Mouse (Mus musculus) neural tube, embryonic 11.5 days (tissue): Measurements from ENCODE around the gene Tmem129. TPM values are rescaled to one million over a fixed set of nuclear protein-coding genes. Genes with fewer than 3 reads are reported as not detected.

Experiments used
- ATAC-seq: fragments of 200-750 bp; cut with Nextera tagmentation; 2 replicates; pipeline ENCODE4 v1.8.0; 2017; ENCODE audit warnings: moderate number of reproducible peaks, mild to moderate bottlenecking, moderate TSS enrichment, moderate library complexity; ENCODE audit not compliant: insufficient read depth, low FRiP score, low TSS enrichment
- DNase-seq: peaks from one replicate; pipeline ENCODE4 v3.0.0-alpha.2; 2015; ENCODE audit warnings: low spot score
- H3K27ac ChIP-seq: fragments of 300-500 bp; sonication (generic); 2 replicates; pipeline ENCODE4 v1.5.1; 2014; ENCODE audit warnings: low read depth, mild to moderate bottlenecking, low read length
- H3K27me3 ChIP-seq: fragments of 300-500 bp; sonication (generic); 2 replicates; pipeline ENCODE4 v1.6.1; 2014; ENCODE audit warnings: mild to moderate bottlenecking, low read length, mixed read lengths; ENCODE audit not compliant: control insufficient read depth, insufficient read depth
- H3K36me3 ChIP-seq: fragments of 300-500 bp; sonication (generic); 2 replicates; pipeline ENCODE4 v1.6.1; 2014; ENCODE audit warnings: mild to moderate bottlenecking, low read length, moderate library complexity, mixed read lengths; ENCODE audit not compliant: control insufficient read depth, insufficient read depth
- H3K4me1 ChIP-seq: fragments of 300-500 bp; sonication (generic); 2 replicates; pipeline ENCODE4 v1.6.1; 2014; ENCODE audit warnings: low read length, mixed read lengths; ENCODE audit not compliant: control insufficient read depth, insufficient read depth
- H3K4me2 ChIP-seq: fragments of 300-500 bp; sonication (generic); 2 replicates; pipeline ENCODE4 v1.6.1; 2014; ENCODE audit warnings: low read depth, mild to moderate bottlenecking, moderate library complexity
- H3K4me3 ChIP-seq: fragments of 300-500 bp; sonication (generic); 2 replicates; pipeline ENCODE4 v1.5.1; 2014; ENCODE audit warnings: low read depth, low read length
- H3K9ac ChIP-seq: fragments of 300-500 bp; sonication (generic); 2 replicates; pipeline ENCODE4 v1.6.1; 2014; ENCODE audit warnings: mild to moderate bottlenecking, low read length
- H3K9me3 ChIP-seq: fragments of 300-500 bp; sonication (generic); 2 replicates; pipeline ENCODE4 v1.6.1; 2016; ENCODE audit warnings: low read length; ENCODE audit not compliant: control insufficient read depth
- WGBS: fragments of 180-500 bp; shearing (Covaris S2); extraction: QIAGEN DNeasy Blood & Tissue Kit; methylation state at CpG from one replicate; pipeline ENCODE4 v1.1.7; 2014; 5-methylcytosine and 5-hydroxymethylcytosine counted together
- polyA plus RNA-seq: library from polyadenylated mRNA; unstranded; fragments of >200 nt; fragmentation: Nextera tagmentation; extraction: Ambion mirVana; gene quantifications from 2 replicates; pipeline ENCODE4 v1.2.1, GENCODE M21; 2014

Tmem129 gene
- polyA plus RNA-seq, 1 experiment from 2014 or later = 39.7 TPM

DNA sequence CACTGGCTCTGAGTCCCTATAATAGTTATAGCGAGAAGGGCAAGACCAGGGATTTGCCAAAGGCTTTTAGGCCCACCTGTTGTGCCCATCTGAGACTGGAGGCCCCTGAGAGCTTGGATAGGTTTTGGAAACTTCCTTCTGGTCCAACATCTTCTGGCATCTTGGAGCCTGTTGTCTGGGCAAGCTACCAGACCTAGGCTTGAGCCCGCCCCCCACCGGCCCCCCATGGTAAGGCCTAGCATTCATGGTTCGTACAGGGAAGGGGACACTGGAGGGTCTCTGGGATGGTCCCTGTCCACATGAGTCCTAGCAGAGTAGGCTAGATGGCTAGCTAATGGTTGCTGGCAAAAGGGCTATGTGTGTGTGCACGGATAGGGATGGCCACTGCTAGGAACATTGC is 40.5 kb upstream of the Tmem129 start:
- Histone ChIP-seq H3K27ac (no peak overlapping the region), H3K27me3 (peaks cover 16% of the 10 kb centered on the region; the same call in 1 of the 2 replicates), H3K4me3 (no peak overlapping the region), H3K36me3 (no peaks in the 10 kb centered on the region), H3K4me2 (no peak overlapping the region), H3K4me1 (peaks cover 55% of the 10 kb centered on the region), H3K9me3 (no peaks in the 10 kb centered on the region), H3K9ac (no peak overlapping the region)
- no peak for DNase-seq
- WGBS = 83% methylated on average over 5 of the region's 5 CpGs
- no peak for ATAC-seq

DNA sequence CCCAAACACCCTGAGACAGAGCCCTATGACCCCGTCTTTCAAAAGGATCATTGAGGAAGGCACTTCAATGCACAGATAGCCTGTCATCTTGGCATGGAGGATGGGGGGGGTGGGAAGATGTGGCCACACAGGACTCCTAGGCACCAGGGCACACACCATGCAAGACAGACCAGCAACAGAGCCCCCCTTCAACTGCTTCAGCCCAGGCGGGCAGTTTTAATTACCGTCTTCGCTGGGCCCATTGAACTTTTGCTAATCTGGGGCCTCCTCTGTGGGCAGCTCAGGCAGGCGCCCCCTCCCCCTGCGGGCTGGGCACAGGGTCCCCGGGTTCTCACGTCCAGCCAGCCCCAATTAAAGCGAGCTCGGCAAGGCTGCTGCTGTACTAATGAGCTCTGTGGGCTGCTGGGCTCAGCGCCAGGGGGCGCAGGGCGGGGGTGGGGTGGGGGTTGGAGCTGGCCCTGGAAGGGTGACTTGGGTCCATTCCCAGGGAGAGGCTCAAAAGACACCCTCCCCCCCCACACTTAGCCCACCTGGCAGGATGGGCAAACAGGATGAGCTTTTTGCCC is 39.8 kb upstream of the Tmem129 start:
- ATAC-seq = no peak; the same call in 1 of the 2 replicates
- peaks cover 60% of the 10 kb centered on the region for H3K4me1 ChIP-seq
- WGBS = 15% methylated on average over 13 of the region's 13 CpGs

DNA sequence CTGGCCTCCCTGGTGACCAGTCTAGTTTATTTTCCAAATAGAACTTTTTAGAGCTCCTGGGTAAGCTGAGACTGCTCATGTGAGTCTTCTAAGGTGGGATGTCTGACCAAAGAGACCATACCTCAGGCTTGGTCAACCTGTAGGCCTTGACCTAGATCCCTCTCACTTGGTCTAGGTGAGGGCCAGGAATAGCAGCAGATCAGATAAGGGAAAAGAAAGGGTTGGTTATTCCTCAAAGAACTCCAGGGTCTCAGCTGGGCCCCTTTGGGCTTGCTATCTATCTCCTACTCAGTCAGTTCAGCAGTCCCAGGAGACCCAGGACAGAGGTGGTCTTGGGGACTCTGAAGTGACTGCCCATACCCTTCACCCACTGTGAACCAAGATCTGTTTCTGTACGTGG is 39.3 kb upstream of the Tmem129 start:
- no peaks in the 10 kb centered on the region for H3K9me3 ChIP-seq
- no peak overlapping the region for H3K4me2 ChIP-seq
- H3K4me1 ChIP-seq = peaks cover 65% of the 10 kb centered on the region
- 16% methylated on average over 1 of the region's 1 CpGs for WGBS
- H3K4me3 ChIP-seq = no peak overlapping the region
- no peak overlapping the region for H3K9ac ChIP-seq
- no peak overlapping the region for H3K27ac ChIP-seq
- ATAC-seq (no peak), DNase-seq (no peak)
- peaks cover 16% of the 10 kb centered on the region; the same call in 1 of the 2 replicates for H3K27me3 ChIP-seq
- H3K36me3 ChIP-seq = no peaks in the 10 kb centered on the region

More for the DNA sequence above, 39.8 kb upstream of the Tmem129 start:
- DNase-seq = no peak
- Histone ChIP-seq H3K4me2 (no peak overlapping the region), H3K9me3 (no peaks in the 10 kb centered on the region), H3K27ac (no peak overlapping the region), H3K36me3 (no peaks in the 10 kb centered on the region), H3K9ac (no peak overlapping the region; the same call in 1 of the 2 replicates), H3K4me3 (no peak overlapping the region), H3K27me3 (peaks cover 16% of the 10 kb centered on the region; the same call in 1 of the 2 replicates)

DNA sequence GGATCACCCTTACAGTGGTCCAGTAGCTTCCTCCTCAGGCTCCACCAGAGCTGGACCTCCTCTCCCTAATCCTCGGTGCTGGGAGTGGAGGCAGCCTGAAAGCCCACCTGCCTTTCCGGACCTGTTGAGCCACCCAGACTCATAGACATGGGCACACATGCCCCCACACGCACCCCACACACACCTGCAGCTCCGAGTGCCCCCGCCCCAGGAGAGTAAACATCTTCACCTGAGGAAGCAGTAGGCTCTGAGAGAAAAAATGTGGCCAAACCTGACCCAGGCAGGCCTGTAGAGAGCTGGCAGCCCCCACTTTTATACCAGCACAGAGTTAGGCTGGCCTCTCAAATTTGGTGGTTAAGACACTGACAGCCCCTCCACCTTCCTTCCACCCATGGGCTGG is 38.2 kb upstream of the Tmem129 start:
- Histone ChIP-seq H3K9ac (no peak overlapping the region), H3K27ac (no peak overlapping the region; the same call in 1 of the 2 replicates), H3K4me1 (peaks cover 74% of the 10 kb centered on the region), H3K27me3 (peaks cover 16% of the 10 kb centered on the region; the same call in 1 of the 2 replicates), H3K4me3 (no peak overlapping the region), H3K36me3 (no peaks in the 10 kb centered on the region), H3K9me3 (no peaks in the 10 kb centered on the region), H3K4me2 (0 out of 2 replicates have a peak overlapping the region, but pooled peaks have one; percentile 84)
- DNase-seq (no peak), ATAC-seq (no peak)
- WGBS = 59% methylated on average over 5 of the region's 5 CpGs

DNA sequence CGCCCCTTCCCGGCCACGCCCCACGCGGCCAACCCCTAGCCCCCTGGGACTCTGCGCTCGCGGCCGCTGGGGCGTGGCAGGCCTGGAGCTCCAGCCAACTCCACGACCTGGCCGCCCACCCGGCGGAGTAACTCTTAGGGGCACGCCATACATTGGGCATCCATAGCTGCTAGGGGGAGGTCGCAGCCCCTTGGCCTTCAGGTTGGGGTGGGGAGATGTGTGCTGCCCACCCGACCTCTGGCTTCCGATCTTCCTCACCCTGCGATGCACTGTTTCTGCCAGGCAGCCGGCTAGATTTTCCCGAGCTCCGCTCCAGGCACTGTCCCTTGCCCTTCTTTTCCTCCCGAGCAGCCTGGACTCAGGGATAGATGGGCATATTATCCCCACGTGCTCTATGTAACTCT is 37.5 kb upstream of the Tmem129 start:
- DNase-seq (no peak), ATAC-seq (peak; percentile 13; the same call in 1 of the 2 replicates)
- H3K4me3 ChIP-seq = peak overlapping the region; percentile 38
- peaks cover 75% of the 10 kb centered on the region for H3K4me1 ChIP-seq
- H3K27me3 ChIP-seq = peaks cover 16% of the 10 kb centered on the region; the same call in 1 of the 2 replicates
- 2% methylated on average over 24 of the region's 24 CpGs for WGBS
- H3K4me2 ChIP-seq = peak overlapping the region; percentile 84
- peak overlapping the region; percentile 71 for H3K9ac ChIP-seq
- H3K27ac ChIP-seq = peak overlapping the region; percentile 92
- no peaks in the 10 kb centered on the region for H3K36me3 ChIP-seq
- H3K9me3 ChIP-seq = no peaks in the 10 kb centered on the region

DNA sequence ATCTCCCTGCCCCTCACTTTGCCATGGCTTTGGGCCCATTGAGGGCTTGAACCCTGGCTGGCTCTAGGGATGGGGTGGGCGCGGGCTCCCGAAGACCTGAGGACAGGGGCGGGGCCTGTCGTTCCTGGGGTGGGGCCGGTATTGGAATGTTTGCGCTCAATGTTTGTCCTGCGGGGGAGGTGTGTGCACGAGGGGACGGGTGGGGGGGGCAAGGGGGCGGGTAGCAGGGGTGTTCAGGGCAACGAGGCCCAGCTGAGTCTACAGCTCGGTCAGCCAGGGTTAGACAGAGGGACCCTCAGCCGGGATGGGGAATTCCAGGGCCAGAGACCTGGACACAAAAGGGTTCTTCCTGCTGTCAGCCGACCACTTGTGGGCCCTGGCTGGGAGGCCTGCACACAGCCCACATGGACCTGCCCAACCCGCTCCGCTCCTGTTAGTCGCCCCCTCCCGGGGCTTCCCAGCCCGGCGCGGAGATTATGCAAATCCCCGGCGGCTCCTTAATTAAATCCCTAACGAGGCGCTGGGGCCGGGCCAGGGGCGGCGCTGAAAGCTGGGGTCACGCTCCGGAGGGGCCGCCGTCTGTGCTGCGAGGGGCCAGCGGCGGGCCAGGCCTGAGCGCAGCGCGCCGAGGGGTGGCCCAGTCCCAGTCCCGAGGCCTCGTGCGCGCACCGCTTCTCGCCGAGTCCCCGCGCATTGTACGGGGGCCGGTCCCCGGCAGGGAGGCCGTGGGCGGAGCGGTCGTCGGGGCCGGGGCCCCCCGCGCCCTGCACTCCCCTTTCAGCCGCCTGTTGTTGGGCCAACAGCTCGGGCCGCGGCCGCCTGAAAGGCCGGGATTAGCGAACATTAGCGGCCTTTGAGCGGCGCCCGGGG is 36.9 kb upstream of the Tmem129 start:
- WGBS = under 1% methylated on average over 68 of the region's 71 CpGs
- peak; percentile 80 for DNase-seq
- peak; percentile 69 for ATAC-seq
- Histone ChIP-seq H3K27ac (peak overlapping the region; percentile 92), H3K4me2 (peak overlapping the region; percentile 84), H3K9ac (peak overlapping the region; percentile 71), H3K9me3 (no peaks in the 10 kb centered on the region), H3K4me3 (peak overlapping the region; percentile 38), H3K4me1 (peaks cover 78% of the 10 kb centered on the region), H3K36me3 (no peaks in the 10 kb centered on the region), H3K27me3 (peaks cover 16% of the 10 kb centered on the region; the same call in 1 of the 2 replicates)

DNA sequence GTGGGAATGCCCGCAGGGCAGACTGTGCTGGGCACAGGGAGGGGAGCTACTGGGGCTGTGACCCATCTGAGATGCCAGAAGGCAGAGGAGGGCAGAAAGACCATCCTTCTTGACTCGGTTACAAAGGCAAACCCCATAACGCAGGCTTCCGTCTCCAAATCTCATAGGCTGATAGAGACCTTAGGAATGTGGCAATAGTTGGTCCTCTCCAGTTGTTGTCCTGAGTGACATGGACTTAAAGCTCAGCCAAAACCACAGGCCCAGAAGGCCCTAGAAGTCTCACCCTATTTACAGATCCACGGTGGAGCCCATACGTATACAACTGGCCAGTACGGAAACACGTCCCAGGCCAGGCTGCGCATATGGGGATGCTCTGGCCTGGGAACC is 36.2 kb upstream of the Tmem129 start:
- H3K9me3 ChIP-seq = no peaks in the 10 kb centered on the region
- peak overlapping the region; percentile 92 for H3K27ac ChIP-seq
- H3K36me3 ChIP-seq = no peaks in the 10 kb centered on the region
- H3K4me3 ChIP-seq = no peak overlapping the region
- H3K27me3 ChIP-seq = peaks cover 14% of the 10 kb centered on the region; the same call in 1 of the 2 replicates
- no peak overlapping the region for H3K4me2 ChIP-seq
- no peak for ATAC-seq
- no peak for DNase-seq
- H3K4me1 ChIP-seq = peaks cover 82% of the 10 kb centered on the region
- 51% methylated on average over 9 of the region's 9 CpGs for WGBS
- no peak overlapping the region for H3K9ac ChIP-seq

DNA sequence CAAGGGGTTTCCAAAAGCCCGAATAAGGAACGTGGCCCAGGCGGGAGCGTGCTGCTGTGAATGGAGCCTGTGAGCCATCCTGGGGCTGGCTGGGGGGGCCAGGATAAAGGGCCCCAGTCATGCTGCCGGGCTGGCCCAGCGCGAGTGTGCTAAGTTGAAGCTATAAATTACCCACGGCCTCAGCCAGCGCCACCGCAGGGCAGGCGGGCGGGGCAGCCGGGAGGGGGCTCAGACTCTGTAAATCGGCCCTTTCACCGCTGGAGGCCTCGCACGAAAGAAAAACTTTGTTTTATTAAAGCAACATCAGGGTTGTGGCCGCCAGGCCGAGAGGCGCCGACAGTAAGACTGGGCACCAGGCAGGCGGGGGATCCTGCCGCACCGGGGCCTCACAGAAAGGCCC is 34.2 kb upstream of the Tmem129 start:
- no peak overlapping the region for H3K4me3 ChIP-seq
- H3K4me2 ChIP-seq = peak overlapping the region; percentile 3
- ATAC-seq (peak; percentile 58), DNase-seq (peak; percentile 85)
- WGBS = 2% methylated on average over 24 of the region's 24 CpGs
- peaks cover 12% of the 10 kb centered on the region; the same call in 1 of the 2 replicates for H3K27me3 ChIP-seq
- H3K36me3 ChIP-seq = no peaks in the 10 kb centered on the region
- H3K27ac ChIP-seq = peak overlapping the region; percentile 79
- peak overlapping the region; percentile 36 for H3K9ac ChIP-seq
- no peaks in the 10 kb centered on the region for H3K9me3 ChIP-seq
- peaks cover 68% of the 10 kb centered on the region for H3K4me1 ChIP-seq
